Mouse (Mus musculus) kidney, adult 10 weeks (tissue): ENCODE measurements around the gene C1s2. TPM values are rescaled to one million over a fixed set of nuclear protein-coding genes. Genes with fewer than 3 reads are reported as not detected.

Experiments used
- polyA plus RNA-seq: library from polyadenylated mRNA; stranded (reverse); fragments of 350-450 nt; fragmentation: Illumina TruSeq; extraction: RNeasy Lipid Tissue Mini Kit (QIAGEN cat#74804); gene quantifications from one replicate; pipeline ENCODE4 v1.2.3, GENCODE M21; 2014; ENCODE audit warnings: low read depth, low replicate concordance

C1s2 gene
- 0.20 TPM for polyA plus RNA-seq

GRCm38 (mm10) chr6:124635985-124636384, at the start of gene C1s2:
Gene C1s2 (minus strand): TSS chr6:124636085.

GRCm38 (mm10) chr6:124662477-124663423, 26.9 kb upstream of the C1s2 start, which contains the start of gene Lpcat3:
Gene Lpcat3 (plus strand): TSS chr6:124663027.

Other genes starting within 250 kb of the C1s2 start
- 15.4 TPM for gene Pex5, start 221.0 kb downstream of the C1s2 start, polyA plus RNA-seq
- gene Clstn3, start 171.3 kb downstream of the C1s2 start, polyA plus RNA-seq = not detected
- gene C1rl, start 143.0 kb downstream of the C1s2 start, polyA plus RNA-seq = 5.5 TPM
- gene C1ra, start 123.7 kb downstream of the C1s2 start, polyA plus RNA-seq = 6.9 TPM
- 38.4 TPM for gene C1s1, start 93.7 kb downstream of the C1s2 start, polyA plus RNA-seq
- gene C1rb, start 65.8 kb downstream of the C1s2 start, polyA plus RNA-seq = not detected
- 51.6 TPM for gene Lpcat3, start 26.9 kb upstream of the C1s2 start, polyA plus RNA-seq
- 19.5 TPM for gene Emg1, start 76.1 kb upstream of the C1s2 start, polyA plus RNA-seq
- gene Phb2, start 76.3 kb upstream of the C1s2 start, polyA plus RNA-seq = 27.3 TPM
- gene Ptpn6, start 102.6 kb upstream of the C1s2 start, polyA plus RNA-seq = 1.1 TPM
- gene Grcc10, start 105.3 kb upstream of the C1s2 start, polyA plus RNA-seq = 2.9 TPM
- gene Gm45234, start 119.9 kb upstream of the C1s2 start, polyA plus RNA-seq = not detected
- 1.1 TPM for gene Atn1, start 120.4 kb upstream of the C1s2 start, polyA plus RNA-seq
- gene Eno2, start 133.6 kb upstream of the C1s2 start, polyA plus RNA-seq = not detected
- not detected for gene Lrrc23, start 143.6 kb upstream of the C1s2 start, polyA plus RNA-seq
- 0.36 TPM for gene Spsb2, start 172.6 kb upstream of the C1s2 start, polyA plus RNA-seq
- gene Tpi1, start 178.2 kb upstream of the C1s2 start, polyA plus RNA-seq = 40.9 TPM
- 17.3 TPM for gene Usp5, start 193.4 kb upstream of the C1s2 start, polyA plus RNA-seq
- 0.69 TPM for gene Cdca3, start 193.5 kb upstream of the C1s2 start, polyA plus RNA-seq
- gene Gnb3, start 204.2 kb upstream of the C1s2 start, polyA plus RNA-seq = not detected
- not detected for gene P3h3, start 221.7 kb upstream of the C1s2 start, polyA plus RNA-seq
- gene Gpr162, start 227.9 kb upstream of the C1s2 start, polyA plus RNA-seq = not detected